Comparison of ENCODE assay signal across 7 mouse cellular contexts in the genomic region with DNA sequence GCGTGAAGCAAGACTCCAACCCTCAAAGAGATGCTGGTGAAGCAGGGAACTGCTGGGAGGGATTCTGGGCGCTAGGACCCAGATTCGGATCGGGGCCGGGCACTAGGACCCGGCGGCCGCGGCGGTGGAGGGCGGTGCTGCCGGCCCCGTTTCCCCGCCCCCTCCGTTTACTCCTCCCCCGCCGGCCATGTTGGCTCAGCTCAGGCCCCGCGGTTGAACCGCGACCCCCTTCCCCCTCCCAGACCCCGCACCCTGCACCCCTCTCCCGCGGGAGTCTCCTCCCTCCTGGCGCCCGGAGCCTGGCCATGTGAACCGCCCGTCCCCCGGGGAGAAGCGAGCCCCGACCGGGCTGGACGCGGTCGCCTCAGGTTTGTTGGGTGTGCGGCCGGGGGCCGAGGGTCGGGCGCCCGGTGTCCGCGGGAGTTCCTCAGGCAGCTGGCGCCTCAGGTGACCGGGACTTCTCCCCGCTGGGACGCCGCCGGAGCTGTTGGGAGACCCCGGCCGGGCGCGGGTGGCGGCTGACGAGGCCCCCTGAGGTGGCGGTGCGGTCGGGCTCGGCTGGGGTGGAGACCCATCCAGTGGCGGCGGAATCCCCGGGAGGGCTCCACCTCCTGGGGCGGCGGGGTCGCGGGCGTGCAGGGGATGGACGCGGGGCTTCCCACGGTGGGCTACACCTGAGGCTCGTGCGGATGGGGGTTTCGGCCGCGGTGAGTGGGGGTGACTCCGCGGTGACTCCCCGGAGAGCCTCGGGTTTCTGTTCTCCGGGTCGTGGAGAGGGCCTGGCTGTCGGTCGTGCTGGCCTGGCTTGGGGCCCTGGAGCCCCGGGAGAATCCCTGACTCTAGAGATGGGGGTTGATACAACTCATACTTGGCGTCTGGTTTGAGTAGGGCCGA. TPM values are rescaled to one million over a fixed set of nuclear protein-coding genes. Genes with fewer than 3 reads are reported as not detected.
DNase-seq lines count a peak whose midpoint lies in the region; ATAC-seq and TF ChIP-seq lines count a peak whose summit lies in the region.

No protein-coding gene starts in this region.

- H3K36me3 ChIP-seq in intestine, embryonic 15.5 days, result no peaks in the 10 kb centered on the region
- H3K36me3 ChIP-seq in limb, embryonic 13.5 days, result no peaks in the 10 kb centered on the region
- no peaks in the 10 kb centered on the region for H3K36me3 ChIP-seq in midbrain, embryonic 15.5 days (replicated peaks)
- H3K36me3 ChIP-seq in spleen, adult 2 months (ENCODE audit: control insufficient read depth, insufficient read depth, low read length), result peaks cover 1% of the 10 kb centered on the region; the same call in 1 of the 2 replicates

- peaks cover 36% of the 10 kb centered on the region for H3K4me1 ChIP-seq in intestine, embryonic 15.5 days (replicated peaks)
- H3K4me1 ChIP-seq in limb, embryonic 13.5 days, result peaks cover 40% of the 10 kb centered on the region
- H3K4me1 ChIP-seq in midbrain, embryonic 15.5 days, result peaks cover 43% of the 10 kb centered on the region
- H3K4me1 ChIP-seq in spleen, adult 2 months (ENCODE audit: control insufficient read depth, insufficient read depth, insufficient read length), result peaks cover 10% of the 10 kb centered on the region

- peak overlapping the region; percentile 96 for H3K4me3 ChIP-seq in intestine, embryonic 15.5 days (replicated peaks)
- peak overlapping the region; percentile 99 for H3K4me3 ChIP-seq in limb, embryonic 13.5 days
- peak overlapping the region; percentile 80 for H3K4me3 ChIP-seq in midbrain, embryonic 15.5 days
- H3K4me3 ChIP-seq in spleen, adult 2 months (ENCODE audit: extremely low read depth, insufficient read depth, insufficient read length), result peak overlapping the region; percentile 95

- intact Hi-C loops in gastrocnemius, postnatal 36 days (cut with DNase I), result no loop called here

- H3K27me3 ChIP-seq in intestine, embryonic 15.5 days (replicated peaks), result no peaks in the 10 kb centered on the region
- no peaks in the 10 kb centered on the region for H3K27me3 ChIP-seq in limb, embryonic 13.5 days
- H3K27me3 ChIP-seq in midbrain, embryonic 15.5 days (replicated peaks), result no peaks in the 10 kb centered on the region
- H3K27me3 ChIP-seq in spleen, adult 2 months (ENCODE audit: control insufficient read depth, insufficient read depth, low read length), result no peaks in the 10 kb centered on the region

- DNase-seq in adrenal gland, adult 8-10 months, result peak; percentile 60
- DNase-seq in embryo, embryonic 10.5 days (ENCODE audit: low spot score), result peak; percentile 95
- DNase-seq in gastrocnemius, postnatal 36 days, result peak; percentile 65 to 75
- DNase-seq in spleen, adult 2 months (ENCODE audit: low read depth in 1 of 2, low spot score in 2 of 2), result peak in 1 of 2 experiments; percentile 77

- ATAC-seq in intestine, embryonic 15.5 days, result peak; percentile 69
- ATAC-seq in limb, embryonic 13.5 days (ENCODE audit: low FRiP score, low read depth), result peak; percentile 86
- peak; percentile 86 for ATAC-seq in midbrain, embryonic 15.5 days (replicated peaks)

- no peak for TF ChIP-seq POLR2A in spleen, adult 2 months (IDR thresholded peaks at IDR 0.05; ENCODE audit: low read depth, low read length)

- TF ChIP-seq CTCF in spleen, adult 2 months (IDR thresholded peaks at IDR 0.05; ENCODE audit: extremely low read depth, insufficient read depth, insufficient read length, insufficient replicate concordance), result no peak

- H3K4me2 ChIP-seq in intestine, embryonic 15.5 days (replicated peaks), result peak overlapping the region; percentile 78
- peak overlapping the region; percentile 88 for H3K4me2 ChIP-seq in limb, embryonic 13.5 days (replicated peaks)
- peak overlapping the region; percentile 74 for H3K4me2 ChIP-seq in midbrain, embryonic 15.5 days

- whole genome bisulfite sequencing in intestine, embryonic 15.5 days, result under 1% methylated on average over 71 of the region's 86 CpGs
- WGBS in limb, embryonic 13.5 days, result under 1% methylated on average over 78 of the region's 86 CpGs
- under 1% methylated on average over 82 of the region's 86 CpGs for WGBS in midbrain, embryonic 15.5 days
- under 1% methylated on average over 84 of the region's 86 CpGs for WGBS in spleen, adult 2 months

- peak overlapping the region; percentile 72 for H3K27ac ChIP-seq in intestine, embryonic 15.5 days
- peak overlapping the region; percentile 74 for H3K27ac ChIP-seq in limb, embryonic 13.5 days
- H3K27ac ChIP-seq in midbrain, embryonic 15.5 days, result peak overlapping the region; percentile 81
- H3K27ac ChIP-seq in spleen, adult 2 months (ENCODE audit: insufficient read depth, low read length), result peak overlapping the region; percentile 51

- peak overlapping the region; percentile 87 for H3K9ac ChIP-seq in intestine, embryonic 15.5 days
- H3K9ac ChIP-seq in limb, embryonic 13.5 days, result peak overlapping the region; percentile 94
- H3K9ac ChIP-seq in midbrain, embryonic 15.5 days, result peak overlapping the region; percentile 85

- no peaks in the 10 kb centered on the region for H3K9me3 ChIP-seq in intestine, embryonic 15.5 days
- no peaks in the 10 kb centered on the region for H3K9me3 ChIP-seq in limb, embryonic 13.5 days
- no peaks in the 10 kb centered on the region for H3K9me3 ChIP-seq in midbrain, embryonic 15.5 days

RNA-seq across cellular contexts. Expression of a gene that starts 5.6 kb away (rescaled TPM):
- 10 to 100 TPM; 52.9 to 78.0 (median 62.7) TPM for total RNA-seq in adrenal gland, adult 8-10 months (2022)
- total RNA-seq in gastrocnemius, postnatal 36 days (2021), result 10 to 100 TPM; 11.9 to 14.2 TPM
- 11.7 and 12.5 TPM in 2 replicates for polyA plus RNA-seq in intestine, embryonic 15.5 days (2015; fragmentation: Nextera tagmentation; extraction: Ambion mirVana)
- 9.0 and 10.5 TPM in 2 replicates for polyA plus RNA-seq in limb, embryonic 13.5 days (2015; fragmentation: Nextera tagmentation; extraction: Ambion mirVana)
- polyA plus RNA-seq in midbrain, embryonic 15.5 days (2015; fragmentation: Nextera tagmentation; extraction: Ambion mirVana), result 9.2 and 10.9 TPM in 2 replicates
- polyA plus RNA-seq in spleen, adult 2 months (2012; rRNA removed), result 39.0 and 43.3 TPM in 2 replicates

RNA-seq across cellular contexts. Expression of a gene that starts 13.9 kb away (rescaled TPM):
- 1,000 to 10,000 TPM; 1,737 to 2,601 (median 2,176) TPM for total RNA-seq in adrenal gland, adult 8-10 months (2022)
- 1,000 to 10,000 TPM; 3,740 to 3,926 TPM for total RNA-seq in gastrocnemius, postnatal 36 days (2021)
- polyA plus RNA-seq in intestine, embryonic 15.5 days (2015; fragmentation: Nextera tagmentation; extraction: Ambion mirVana), result 3,029 and 3,109 TPM in 2 replicates
- polyA plus RNA-seq in limb, embryonic 13.5 days (2015; fragmentation: Nextera tagmentation; extraction: Ambion mirVana), result 1,947 and 1,954 TPM in 2 replicates
- 2,030 and 2,053 TPM in 2 replicates for polyA plus RNA-seq in midbrain, embryonic 15.5 days (2015; fragmentation: Nextera tagmentation; extraction: Ambion mirVana)
- polyA plus RNA-seq in spleen, adult 2 months (2012; rRNA removed), result 803 and 1,529 TPM in 2 replicates

RNA-seq across cellular contexts. Expression of a gene that starts 38.2 kb away (rescaled TPM):
- 100 to 1,000 TPM; 128 to 203 (median 146) TPM for total RNA-seq in adrenal gland, adult 8-10 months (2022)
- 10 to 100 TPM; 56.6 to 60.7 TPM for total RNA-seq in gastrocnemius, postnatal 36 days (2021)
- 482 and 586 TPM in 2 replicates for polyA plus RNA-seq in intestine, embryonic 15.5 days (2015; fragmentation: Nextera tagmentation; extraction: Ambion mirVana)
- polyA plus RNA-seq in limb, embryonic 13.5 days (2015; fragmentation: Nextera tagmentation; extraction: Ambion mirVana), result 564 and 574 TPM in 2 replicates
- polyA plus RNA-seq in midbrain, embryonic 15.5 days (2015; fragmentation: Nextera tagmentation; extraction: Ambion mirVana), result 351 and 372 TPM in 2 replicates
- polyA plus RNA-seq in spleen, adult 2 months (2012; rRNA removed), result 20.2 and 59.3 TPM in 2 replicates
